Mouse (Mus musculus) embryonic facial prominence, embryonic 14.5 days (tissue): ENCODE results near the gene Zfp759. TPM values are rescaled to one million over a fixed set of nuclear protein-coding genes. Genes with fewer than 3 reads are reported as not detected.
"Not testable (repeated sequence)": the region's sequence is repeated elsewhere in the genome, so short reads cannot be mapped to it uniquely, and the experiment has no call there.

Experiments used
- ATAC-seq: fragments of 200-750 bp; cut with Nextera tagmentation; 2 replicates; pipeline ENCODE4 v1.8.0; 2017; ENCODE audit warnings: low read depth, moderate number of reproducible peaks, moderate TSS enrichment
- DNase-seq: peaks from one replicate; pipeline ENCODE4 v3.0.0-alpha.2; 2015; ENCODE audit warnings: low spot score
- H3K27ac ChIP-seq: fragments of 300-500 bp; sonication (generic); replicated peaks from 2 replicates; pipeline ENCODE4 v1.5.1; 2014; ENCODE audit warnings: low read depth, mild to moderate bottlenecking, low read length, moderate library complexity
- H3K27me3 ChIP-seq: fragments of 300-500 bp; sonication (generic); replicated peaks from 2 replicates; pipeline ENCODE4 v1.6.1; 2014; ENCODE audit warnings: low read length; ENCODE audit not compliant: control insufficient read depth, insufficient read depth
- H3K36me3 ChIP-seq: fragments of 300-500 bp; sonication (generic); 2 replicates; pipeline ENCODE4 v1.6.1; 2014; ENCODE audit warnings: low read length, mixed read lengths; ENCODE audit not compliant: control insufficient read depth, insufficient read depth
- H3K4me1 ChIP-seq: fragments of 300-500 bp; sonication (generic); 2 replicates; pipeline ENCODE4 v1.6.1; 2014; ENCODE audit warnings: antibody characterized with exemption, low read length; ENCODE audit not compliant: control insufficient read depth, insufficient read depth
- H3K4me2 ChIP-seq: fragments of 300-500 bp; sonication (generic); 2 replicates; pipeline ENCODE4 v1.6.1; 2014; ENCODE audit warnings: low read depth, mild to moderate bottlenecking, low read length, moderate library complexity, mixed read lengths
- H3K4me3 ChIP-seq: fragments of 300-500 bp; sonication (generic); 2 replicates; pipeline ENCODE4 v1.5.1; 2014; ENCODE audit warnings: low read depth, mild to moderate bottlenecking, low read length
- H3K9ac ChIP-seq: fragments of 300-500 bp; sonication (generic); 2 replicates; pipeline ENCODE4 v1.6.1; 2014; ENCODE audit warnings: low read depth, mild to moderate bottlenecking, low read length, moderate library complexity, mixed read lengths
- H3K9me3 ChIP-seq: fragments of 300-500 bp; sonication (generic); 2 replicates; pipeline ENCODE4 v1.6.1; 2016; ENCODE audit warnings: low read length; ENCODE audit not compliant: control insufficient read depth
- WGBS: fragments of 180-500 bp; shearing (Covaris S2); extraction: QIAGEN DNeasy Blood & Tissue Kit; methylation state at CpG from one replicate; pipeline ENCODE4 v1.1.7; 2014; 5-methylcytosine and 5-hydroxymethylcytosine counted together
- polyA plus RNA-seq: library from polyadenylated mRNA; unstranded; fragments of >200 nt; fragmentation: Nextera tagmentation; extraction: Ambion mirVana; gene quantifications from 2 replicates; pipeline ENCODE4 v1.2.1, GENCODE M21; 2014

Zfp759 gene
- polyA plus RNA-seq, result 2.7 TPM in 2 replicates

GRCm38 (mm10) chr13:67121360-67121759, at the start of gene Zfp759:
Gene Zfp759, plus strand, starts transcription at chr13:67121660.
- not testable (repeated sequence) for H3K4me1 ChIP-seq, H3K36me3 ChIP-seq, ATAC-seq, H3K4me3 ChIP-seq, DNase-seq, H3K4me2 ChIP-seq, H3K27ac ChIP-seq, H3K9ac ChIP-seq, H3K9me3 ChIP-seq, H3K27me3 ChIP-seq

GRCm38 (mm10) chr13:67072786-67073185, 48.7 kb upstream of the Zfp759 start:
- H3K9me3 ChIP-seq, result peaks cover 66% of the 10 kb centered on the region
- ATAC-seq (no peak), DNase-seq (no peak)
- no peak overlapping the region for H3K27ac ChIP-seq
- H3K4me2 ChIP-seq, result no peak overlapping the region
- no peak overlapping the region for H3K4me3 ChIP-seq
- peaks cover 77% of the 10 kb centered on the region for H3K36me3 ChIP-seq
- WGBS, result 96% methylated on average over 2 of the region's 2 CpGs
- H3K27me3 ChIP-seq, result no peaks in the 10 kb centered on the region
- H3K4me1 ChIP-seq, result no peaks in the 10 kb centered on the region
- H3K9ac ChIP-seq, result no peak overlapping the region

- Histone ChIP-seq H3K4me2 (no peak overlapping the region), H3K4me3 (no peak overlapping the region), H3K27me3 (no peaks in the 10 kb centered on the region), H3K36me3 (peaks cover 45% of the 10 kb centered on the region), H3K9me3 (peaks cover 35% of the 10 kb centered on the region), H3K9ac (no peak overlapping the region), H3K4me1 (peaks cover 8% of the 10 kb centered on the region; the same call in 1 of the 2 replicates), H3K27ac (no peak overlapping the region)
- 93% methylated on average over 2 of the region's 2 CpGs for WGBS
- ATAC-seq (no peak), DNase-seq (no peak)
Observed at GRCm38 (mm10) chr13:67077244-67077643, 44.2 kb upstream of the Zfp759 start.

- ATAC-seq, result peak; percentile 99
- DNase-seq, result peak; percentile 95
- Histone ChIP-seq H3K36me3 (peaks cover 13% of the 10 kb centered on the region; the same call in 1 of the 2 replicates), H3K4me1 (peaks cover 8% of the 10 kb centered on the region; the same call in 1 of the 2 replicates), H3K9me3 (0 out of 2 replicates have a peak, but pooled peaks cover 9% of the 10 kb centered on the region), H3K4me3 (peak overlapping the region; percentile 53), H3K27ac (peak overlapping the region; percentile 86), H3K9ac (peak overlapping the region; percentile 65), H3K27me3 (no peaks in the 10 kb centered on the region), H3K4me2 (peak overlapping the region; percentile 72)
- whole genome bisulfite sequencing, result under 1% methylated on average over 24 of the region's 24 CpGs
Observed at GRCm38 (mm10) chr13:67081142-67081713, 40.2 kb upstream of the Zfp759 start.

- 0 out of 2 replicates have a peak, but pooled peaks cover 3% of the 10 kb centered on the region for H3K9me3 ChIP-seq
- WGBS, result 76% methylated on average over 1 of the region's 1 CpGs
- H3K36me3 ChIP-seq, result peaks cover 8% of the 10 kb centered on the region; the same call in 1 of the 2 replicates
- H3K4me1 ChIP-seq, result peaks cover 8% of the 10 kb centered on the region; the same call in 1 of the 2 replicates
- peak overlapping the region; percentile 53 for H3K4me3 ChIP-seq
- peak overlapping the region; percentile 65 for H3K9ac ChIP-seq
- H3K27ac ChIP-seq, result peak overlapping the region; percentile 86
- peak overlapping the region; percentile 72 for H3K4me2 ChIP-seq
- DNase-seq (no peak), ATAC-seq (no peak)
- H3K27me3 ChIP-seq, result no peaks in the 10 kb centered on the region
Observed at GRCm38 (mm10) chr13:67081946-67082345, 39.5 kb upstream of the Zfp759 start.

GRCm38 (mm10) chr13:67090154-67090553, 31.3 kb upstream of the Zfp759 start:
- WGBS, result 95% methylated on average over 1 of the region's 1 CpGs
- H3K36me3 ChIP-seq, result no peaks in the 10 kb centered on the region
- DNase-seq (no peak), ATAC-seq (no peak)
- no peaks in the 10 kb centered on the region for H3K27me3 ChIP-seq
- no peak overlapping the region for H3K27ac ChIP-seq
- no peaks in the 10 kb centered on the region for H3K4me1 ChIP-seq
- H3K4me3 ChIP-seq, result no peak overlapping the region
- no peaks in the 10 kb centered on the region for H3K9me3 ChIP-seq
- H3K4me2 ChIP-seq, result no peak overlapping the region
- H3K9ac ChIP-seq, result no peak overlapping the region

- Histone ChIP-seq H3K27ac (no peak within 1 kb of the TSS), H3K4me2 (no peak within 1 kb of the TSS), H3K36me3 (no peaks in the 10 kb centered on the region; the same call in 1 of the 2 replicates), H3K9me3 (no peaks in the 10 kb centered on the region), H3K9ac (no peak within 1 kb of the TSS), H3K27me3 (no peaks in the 10 kb centered on the region), H3K4me1 (no peaks in the 10 kb centered on the region), H3K4me3 (no peak within 1 kb of the TSS)
- ATAC-seq, result no peak
- no peak for DNase-seq
- 90% methylated on average over 10 of the region's 10 CpGs for WGBS
Observed at GRCm38 (mm10) chr13:67097876-67098275, 23.6 kb upstream of the Zfp759 start, which contains the start of gene Zfp708. Gene Zfp708, minus strand, starts transcription at chr13:67097976.

GRCm38 (mm10) chr13:67107681-67108080, 13.8 kb upstream of the Zfp759 start:
- Histone ChIP-seq H3K27me3 (no peaks in the 10 kb centered on the region), H3K4me2 (peak overlapping the region; percentile 74), H3K9ac (peak overlapping the region; percentile 71), H3K4me1 (peaks cover 4% of the 10 kb centered on the region; the same call in 1 of the 2 replicates), H3K27ac (peak overlapping the region; percentile 89), H3K9me3 (peaks cover 18% of the 10 kb centered on the region; the same call in 1 of the 2 replicates), H3K36me3 (peaks cover 9% of the 10 kb centered on the region; the same call in 1 of the 2 replicates), H3K4me3 (peak overlapping the region; percentile 56)
- DNase-seq, result peak; percentile 6
- 63% methylated on average over 9 of the region's 9 CpGs for WGBS
- no peak for ATAC-seq
